Mouse (Mus musculus): ENCODE data around the gene Ilf2. TPM values are rescaled to one million over a fixed set of nuclear protein-coding genes. Genes with fewer than 3 reads are reported as not detected.

The Ilf2 gene
- total RNA-seq (2021) = 65.6 and 65.7 TPM in 2 replicates
- long read RNA-seq, transcript Ilf2-201 (14 exons, 2,027 nt) = major isoform, 32 of 47 reads
- long read RNA-seq, partial matches to known transcripts = 8 of 47 reads
- long read RNA-seq, other reads (novel, unspliced or antisense) = 6 of 47 reads

DNA sequence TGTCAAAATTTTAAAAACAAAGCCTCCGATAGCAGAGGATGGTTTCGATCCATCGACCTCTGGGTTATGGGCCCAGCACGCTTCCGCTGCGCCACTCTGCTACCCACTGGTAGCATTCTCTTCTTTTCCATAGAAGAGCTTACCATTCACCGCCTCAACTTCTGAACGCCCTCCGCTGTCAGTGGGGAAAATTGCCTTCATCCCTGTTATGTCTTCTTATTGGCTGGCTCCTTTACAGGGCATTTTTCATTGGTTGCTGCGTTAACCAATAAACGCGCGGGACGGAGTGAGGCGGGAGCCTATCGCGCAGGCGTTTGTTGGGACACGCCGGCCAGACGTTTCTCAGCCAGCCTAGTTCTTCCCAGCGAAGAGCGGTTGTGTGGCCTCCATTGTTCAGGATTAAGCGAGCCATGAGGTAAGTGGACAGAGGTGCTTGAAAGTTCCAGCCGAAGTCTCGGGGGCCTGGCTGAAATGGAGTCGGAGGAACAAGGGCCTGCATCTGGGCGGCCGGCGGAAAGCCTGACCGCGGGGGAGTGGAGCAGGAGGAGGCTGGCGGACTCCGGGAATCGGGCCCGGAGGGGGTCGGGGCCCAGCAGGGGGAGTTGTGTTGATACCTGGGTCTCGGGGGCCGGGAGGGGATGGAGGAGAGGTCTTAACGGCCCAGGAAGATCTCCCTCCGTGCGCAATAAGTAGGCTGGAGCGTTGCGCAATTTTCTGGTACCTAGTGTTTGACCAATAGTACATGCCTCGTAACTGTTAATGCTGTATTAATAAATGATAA lies at the start of gene Ilf2:
Gene Ilf2, plus strand, starts transcription at position 296 of the 781 bp plus-strand sequence.
- peak; percentile 90 for DNase-seq

DNA sequence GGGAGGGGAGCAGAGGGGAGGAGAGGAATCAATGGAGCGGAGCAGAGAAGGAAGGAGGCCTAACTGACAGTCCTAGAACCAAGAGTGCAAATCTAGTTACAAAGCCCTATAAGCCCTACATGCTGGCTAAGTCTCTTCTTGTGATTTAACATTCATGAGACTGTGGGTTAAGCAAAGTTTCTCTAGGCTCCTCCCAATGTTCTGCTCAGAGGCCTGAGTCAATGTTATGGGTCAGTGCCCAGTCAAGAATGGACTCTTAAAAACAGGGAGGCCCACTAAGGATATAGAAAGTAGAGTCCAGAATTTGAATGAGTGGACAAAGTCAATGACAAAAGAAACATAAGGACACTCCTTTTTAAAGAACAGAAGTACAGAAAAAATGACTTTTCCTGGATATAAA lies 48.4 kb upstream of the Ilf2 start:
- no peak for DNase-seq

DNA sequence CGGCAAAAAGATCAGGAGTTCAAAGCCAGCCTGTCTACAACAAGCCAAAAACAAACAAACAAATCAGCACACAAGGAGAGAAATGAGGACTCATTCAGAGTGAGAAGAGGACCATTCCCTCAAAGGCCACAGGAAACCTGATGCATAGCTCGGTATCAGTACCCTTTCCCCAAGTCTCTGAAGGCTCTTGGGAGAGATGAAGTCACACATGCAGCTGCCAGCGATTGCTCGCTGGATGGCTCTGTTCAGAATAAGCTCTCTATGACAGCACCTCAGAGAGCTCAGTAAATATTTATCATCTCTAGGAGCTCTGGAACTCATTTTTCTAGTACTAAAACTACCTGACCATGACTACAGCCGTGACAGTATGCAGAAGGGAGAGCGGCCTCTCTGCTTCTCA lies 47.7 kb upstream of the Ilf2 start:
- DNase-seq = no peak

DNA sequence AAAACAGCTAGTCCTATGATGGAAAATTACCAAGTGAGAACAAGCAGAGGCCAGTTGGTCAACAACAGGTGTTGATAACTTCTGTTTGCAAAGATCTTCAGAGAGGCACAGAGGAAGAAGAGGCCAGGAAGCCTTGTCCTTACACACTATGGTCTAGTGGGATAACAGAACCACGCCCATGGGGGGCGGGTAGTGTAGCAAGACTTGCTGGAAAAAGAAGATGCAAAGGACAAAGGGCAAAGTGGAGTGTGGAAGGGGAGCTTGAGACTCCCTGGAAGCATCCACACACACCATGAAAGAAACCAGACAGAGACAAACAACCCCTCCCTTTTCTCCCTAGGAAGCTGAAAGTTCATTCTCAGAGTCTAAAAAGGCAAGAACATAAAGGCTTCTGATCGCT lies 46.4 kb upstream of the Ilf2 start:
- no peak for DNase-seq

DNA sequence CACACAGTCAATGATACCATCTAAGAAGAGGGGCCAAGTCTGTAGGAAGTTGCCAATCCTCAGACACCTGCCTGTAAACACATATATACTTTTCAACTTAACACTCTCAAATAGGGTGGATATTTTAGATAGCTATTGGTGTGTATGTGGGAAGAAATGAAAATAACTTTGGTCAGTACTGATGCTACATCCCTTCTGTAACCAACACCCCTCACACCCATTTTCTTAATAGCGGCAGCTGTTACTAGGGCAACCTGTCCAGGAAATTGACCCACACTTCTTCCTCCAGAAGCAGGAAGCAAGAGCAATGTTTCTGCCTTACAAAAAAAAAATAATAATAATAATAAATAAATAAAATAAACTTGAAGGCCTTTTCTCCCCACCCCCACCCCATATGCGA lies 43.6 kb upstream of the Ilf2 start:
- DNase-seq = no peak

DNA sequence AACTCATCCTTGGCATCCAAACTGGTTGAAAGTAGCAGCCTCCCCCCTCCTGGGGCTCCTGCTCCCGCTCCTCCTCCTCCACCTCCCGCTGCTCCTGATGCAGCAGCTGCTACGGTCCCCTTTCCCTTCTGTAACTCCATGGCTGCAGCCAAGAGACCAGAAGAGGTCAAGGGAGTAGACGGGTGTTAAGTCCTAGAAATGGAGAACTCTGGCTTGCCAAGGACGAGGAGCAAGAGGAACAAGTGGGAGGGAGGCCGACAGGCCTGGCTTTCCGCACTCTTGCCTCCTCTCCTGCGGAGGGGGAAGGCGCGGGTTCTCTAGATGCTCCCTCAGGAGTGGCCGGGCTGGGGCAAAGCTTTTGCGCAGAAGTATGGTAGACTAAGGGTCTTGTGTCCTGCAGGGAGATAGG lies 43.1 kb upstream of the Ilf2 start:
- peak; percentile 37 for DNase-seq

DNA sequence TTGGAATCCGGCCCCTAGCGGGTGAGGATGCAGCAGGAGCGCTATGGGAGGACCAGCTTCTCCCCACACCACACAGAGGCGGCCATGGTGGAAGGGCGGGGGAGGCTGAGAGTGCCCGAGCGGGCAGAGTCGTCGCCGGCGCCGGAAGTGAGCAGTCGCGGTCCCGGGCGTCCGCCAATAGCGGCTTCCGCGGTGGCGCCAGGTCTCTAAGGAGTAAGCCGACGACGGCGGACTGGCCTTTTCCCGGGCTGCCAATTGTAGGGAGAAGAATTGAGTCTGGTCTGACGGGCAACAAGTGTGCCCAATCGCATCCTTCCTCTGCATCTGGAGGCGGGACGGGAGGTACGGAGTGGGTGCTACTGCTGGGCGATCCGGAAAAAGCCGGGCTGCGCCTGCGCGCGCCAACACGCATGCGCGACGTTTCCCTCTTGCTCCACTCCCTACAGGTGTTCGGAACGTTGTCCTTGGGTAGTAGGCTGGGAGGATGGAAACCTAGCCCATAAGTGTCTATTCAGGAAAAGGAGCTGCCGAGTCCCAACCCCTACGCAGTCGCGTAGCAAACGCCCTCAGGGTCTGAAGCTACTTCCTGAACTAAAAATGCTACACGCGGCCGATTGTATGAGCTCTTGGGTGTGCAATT lies 42.4 kb upstream of the Ilf2 start, which contains the start of gene Ints3:
Gene Ints3, minus strand, starts transcription at position 242 of the 640 bp plus-strand sequence.
- peak; percentile 99 for DNase-seq

DNA sequence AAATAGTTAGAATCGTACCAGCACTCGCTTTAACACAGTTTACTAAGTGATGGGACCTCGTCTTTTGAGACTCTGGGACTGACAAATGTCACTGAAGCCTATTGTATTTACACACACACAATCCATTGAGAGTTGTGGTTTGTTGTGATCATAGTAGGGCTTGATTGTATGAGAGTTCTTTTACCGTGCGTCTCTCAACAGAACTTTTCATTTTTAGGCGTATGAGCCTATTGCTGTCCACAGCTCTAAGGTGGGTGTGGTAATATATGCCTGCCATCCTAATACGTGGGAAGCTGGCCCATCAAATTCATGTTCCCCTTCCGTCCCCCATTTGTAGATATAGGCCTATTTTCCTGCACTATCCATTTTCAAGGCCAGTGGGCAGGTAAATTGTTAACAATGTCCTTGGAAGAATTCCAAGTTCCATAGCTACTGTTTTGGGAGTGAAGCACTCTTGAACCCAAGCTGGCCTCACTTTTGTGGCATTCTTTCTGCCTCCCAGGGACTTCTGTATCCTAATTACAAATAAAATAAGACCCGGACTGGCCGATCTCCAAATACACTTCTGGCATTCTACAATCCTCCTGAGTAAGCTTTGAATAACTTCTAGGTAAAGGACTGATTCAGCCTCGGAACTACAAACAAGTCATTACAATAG lies 41.7 kb upstream of the Ilf2 start:
- no peak for DNase-seq

DNA sequence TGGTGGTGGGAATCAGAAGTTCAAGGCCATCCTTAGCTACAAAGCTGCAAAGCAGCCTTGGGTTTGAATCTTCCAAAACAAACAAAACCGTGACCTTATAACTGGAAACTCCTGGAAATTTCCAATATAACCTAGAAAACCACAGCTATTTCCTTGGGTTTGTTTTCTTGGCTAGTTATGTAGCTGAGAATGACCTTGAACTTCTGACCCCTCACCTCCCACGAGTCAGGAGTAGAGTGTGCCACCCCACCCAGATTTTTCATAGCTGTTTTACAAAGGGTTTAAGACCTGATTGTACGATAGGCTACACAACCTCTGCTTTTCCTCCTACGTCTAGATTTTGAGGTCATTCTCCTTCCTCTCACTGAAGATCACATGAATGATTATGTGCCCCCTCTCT lies 38.8 kb upstream of the Ilf2 start:
- DNase-seq = no peak

DNA sequence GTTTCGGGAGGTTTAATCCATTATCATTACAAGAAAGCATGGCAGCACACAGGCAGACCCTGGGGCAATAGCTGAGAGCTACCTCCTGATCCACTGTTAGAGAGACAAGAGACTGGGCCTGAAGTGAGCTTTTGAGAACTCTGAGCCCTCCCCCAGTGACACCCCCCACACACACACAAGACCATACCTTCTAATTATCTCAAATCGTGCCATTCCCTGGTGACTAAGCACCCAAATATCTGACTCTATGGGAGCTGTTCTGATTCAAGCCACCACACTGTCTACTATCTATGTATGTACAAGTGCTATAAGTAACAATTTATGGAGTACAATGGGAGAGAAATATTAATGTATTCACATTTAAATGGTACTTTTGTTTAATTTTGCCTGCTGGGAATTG lies 35.2 kb upstream of the Ilf2 start:
- no peak for DNase-seq

DNA sequence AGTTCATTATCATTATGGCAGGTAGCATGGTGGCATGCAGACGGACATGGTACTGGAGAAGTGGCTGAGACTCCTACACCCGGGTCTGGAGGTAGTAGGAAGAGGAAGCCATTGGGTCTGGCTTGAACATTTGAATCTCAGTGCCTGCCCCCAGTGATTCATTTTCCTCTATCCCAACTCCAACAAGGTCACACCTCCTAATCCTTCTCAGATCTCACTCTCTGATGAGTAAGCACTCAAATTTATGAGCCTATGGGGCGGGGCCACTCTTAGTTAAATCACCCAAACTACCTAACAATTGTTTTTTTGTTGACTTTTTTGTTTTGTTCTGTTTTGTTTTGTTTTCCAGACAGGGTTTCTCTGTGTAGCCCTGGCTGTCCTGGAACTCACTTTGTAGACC lies 31.9 kb upstream of the Ilf2 start:
- DNase-seq = no peak

DNA sequence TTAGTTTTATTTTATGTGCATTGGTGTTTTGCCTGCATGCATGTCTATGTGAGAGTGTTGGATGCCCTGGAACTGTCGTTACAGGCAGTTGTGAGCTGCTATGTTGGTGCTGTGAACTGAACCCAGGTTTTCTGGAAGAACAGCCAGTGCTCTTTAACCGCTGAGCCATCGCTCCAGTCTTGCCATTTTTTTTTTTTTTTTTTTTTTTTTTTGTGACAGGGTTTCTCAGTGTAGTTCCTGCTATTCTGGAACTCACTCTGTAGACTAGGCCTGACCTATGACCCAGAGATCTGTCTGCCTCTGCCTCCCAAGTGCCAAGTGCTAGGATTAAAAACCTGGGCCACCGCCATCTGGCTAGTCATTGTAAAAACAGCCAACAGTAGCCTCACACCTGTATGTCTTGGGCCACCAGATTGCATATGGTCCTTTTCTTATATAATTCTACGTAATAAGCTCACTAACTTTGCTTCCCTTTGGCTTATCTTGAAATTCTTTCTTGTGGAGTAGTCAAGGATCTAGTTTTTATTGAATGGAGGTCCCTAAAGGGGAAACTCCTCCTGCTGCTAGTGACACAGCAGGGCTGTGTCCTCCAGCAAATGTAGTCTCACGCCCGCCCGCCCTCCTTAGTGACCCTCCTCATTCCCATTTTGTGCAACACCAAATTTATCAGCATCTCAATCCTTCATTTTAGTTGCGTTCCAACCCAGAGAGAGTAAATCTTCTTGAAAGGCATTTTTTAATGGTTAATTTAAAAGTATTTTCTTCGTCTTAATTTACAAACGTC lies 30.3 kb upstream of the Ilf2 start:
- DNase-seq = no peak

DNA sequence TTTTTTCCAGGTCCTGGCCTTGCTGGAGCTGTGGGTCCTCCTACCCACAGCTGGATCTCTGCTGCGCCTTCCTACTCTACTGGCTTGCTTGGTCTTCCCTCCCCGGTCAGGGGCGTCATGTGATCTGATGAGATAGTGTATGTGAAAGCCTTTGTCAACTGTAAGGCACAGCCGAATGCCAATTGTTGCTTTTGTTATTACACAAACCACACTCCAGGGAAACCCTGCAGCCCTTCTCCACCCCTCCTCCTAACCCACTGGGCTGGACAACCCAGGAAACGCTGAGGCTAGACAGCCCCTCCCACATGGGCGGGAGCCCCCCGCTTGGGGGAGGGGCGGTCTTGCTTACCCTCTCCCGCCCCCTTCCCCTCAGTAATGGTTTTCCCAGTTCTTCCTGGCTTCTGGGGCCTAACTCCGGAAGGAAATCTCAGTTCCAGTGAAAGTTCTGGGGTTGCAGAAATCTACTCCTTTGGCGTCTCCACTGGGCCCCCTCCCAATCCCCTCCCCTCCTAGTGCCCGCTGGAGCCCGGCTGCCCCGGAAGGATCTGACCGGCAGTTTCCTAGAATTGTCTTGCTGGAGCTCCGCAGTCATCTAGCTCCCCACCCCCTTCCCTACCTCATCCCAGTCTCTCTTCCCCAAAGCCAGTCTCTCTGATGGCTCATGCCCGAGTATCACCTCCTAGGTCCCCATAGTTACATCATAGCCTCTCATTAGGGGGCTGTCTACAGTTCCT lies 29.4 kb upstream of the Ilf2 start:
- DNase-seq = peak; percentile 82

DNA sequence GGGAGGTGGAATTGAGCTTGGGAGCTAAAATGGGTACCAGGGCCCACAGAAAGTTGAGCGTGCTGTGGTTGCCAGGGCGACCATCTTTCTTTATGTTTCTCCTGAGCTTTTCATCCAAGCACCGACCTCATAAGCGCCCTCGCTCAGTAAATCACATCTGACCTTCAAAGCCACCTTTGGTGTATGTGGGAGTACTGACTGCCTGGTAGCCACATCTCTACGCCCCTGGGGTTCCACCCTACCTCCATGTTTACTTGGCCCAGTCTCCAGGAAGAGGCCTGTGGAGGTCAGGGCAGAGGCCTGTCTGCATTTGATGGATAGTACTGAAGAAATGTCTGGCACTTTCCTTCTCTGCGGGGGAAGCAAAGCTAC lies 28.8 kb upstream of the Ilf2 start:
- DNase-seq = no peak

DNA sequence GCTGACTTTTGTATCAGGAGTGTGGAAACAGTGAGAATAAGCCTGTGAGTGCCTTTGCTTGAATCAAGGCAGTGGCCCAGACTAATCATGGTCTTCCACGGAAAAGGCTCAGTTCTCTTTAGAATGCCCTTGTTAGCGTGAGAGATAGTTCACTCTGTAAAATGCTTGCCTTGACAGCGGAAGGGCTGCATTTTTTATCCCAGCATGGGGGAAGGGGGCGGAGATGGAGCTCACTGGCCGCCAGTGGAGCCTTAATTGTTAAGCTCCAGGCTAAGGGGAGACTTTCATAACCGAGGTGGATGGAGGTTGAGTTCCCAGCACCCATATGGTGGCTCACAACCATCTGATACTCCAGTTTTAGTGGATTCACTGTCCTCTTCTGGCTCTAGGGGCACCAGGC lies 27.3 kb upstream of the Ilf2 start:
- no peak for DNase-seq

DNA sequence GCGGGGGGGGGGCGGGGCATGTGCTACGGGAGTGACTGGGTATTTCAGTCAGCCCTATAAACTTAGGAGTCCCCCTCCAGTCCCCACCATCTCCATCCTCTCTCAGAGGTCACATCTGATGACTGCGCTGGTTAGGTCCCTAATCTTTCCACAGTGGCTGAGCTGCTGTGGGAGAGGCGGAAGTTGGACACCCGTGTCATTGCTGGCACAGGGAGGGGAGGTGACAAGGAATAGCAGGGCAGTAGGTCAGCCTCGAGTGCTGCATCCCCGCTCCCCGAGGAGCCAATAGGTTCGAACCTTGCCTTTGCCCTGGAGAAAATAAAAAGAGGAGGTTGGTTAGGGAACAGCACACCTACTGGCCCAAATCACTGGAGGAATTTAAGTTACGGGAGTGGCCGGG lies 25.1 kb upstream of the Ilf2 start:
- no peak for DNase-seq

DNA sequence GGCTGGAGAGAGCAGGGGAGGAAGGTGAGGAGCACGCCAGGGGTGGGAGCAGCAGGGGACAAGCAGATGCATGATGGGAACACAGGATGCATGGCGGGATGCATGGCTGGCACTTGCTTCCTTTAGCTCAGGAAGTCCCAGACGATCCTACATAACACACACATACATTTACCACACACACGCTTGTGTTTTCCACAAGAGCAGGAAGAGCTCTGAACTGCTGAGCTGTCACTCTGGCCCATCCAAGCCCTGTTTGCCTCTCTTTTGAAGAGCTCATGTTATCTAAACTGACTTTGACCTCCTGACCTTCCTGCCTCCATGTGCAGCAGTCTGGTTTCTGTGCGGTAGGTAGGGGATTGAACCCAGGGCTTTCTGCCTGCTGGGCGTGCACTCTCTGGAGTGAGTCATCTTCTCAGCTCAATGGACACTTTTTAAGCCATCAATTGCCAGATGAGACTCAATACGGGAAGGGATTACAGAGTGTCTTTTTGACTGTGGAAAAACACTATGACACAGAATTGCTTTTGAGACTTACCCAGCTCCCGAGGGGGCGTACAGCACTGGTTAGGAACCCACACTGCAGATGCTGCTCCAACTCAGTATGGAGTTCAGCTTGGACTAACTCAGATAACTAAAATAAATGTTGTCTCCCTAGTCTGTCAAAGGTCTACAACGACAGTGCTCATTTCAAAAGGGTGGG lies 24.4 kb upstream of the Ilf2 start:
- DNase-seq = no peak

DNA sequence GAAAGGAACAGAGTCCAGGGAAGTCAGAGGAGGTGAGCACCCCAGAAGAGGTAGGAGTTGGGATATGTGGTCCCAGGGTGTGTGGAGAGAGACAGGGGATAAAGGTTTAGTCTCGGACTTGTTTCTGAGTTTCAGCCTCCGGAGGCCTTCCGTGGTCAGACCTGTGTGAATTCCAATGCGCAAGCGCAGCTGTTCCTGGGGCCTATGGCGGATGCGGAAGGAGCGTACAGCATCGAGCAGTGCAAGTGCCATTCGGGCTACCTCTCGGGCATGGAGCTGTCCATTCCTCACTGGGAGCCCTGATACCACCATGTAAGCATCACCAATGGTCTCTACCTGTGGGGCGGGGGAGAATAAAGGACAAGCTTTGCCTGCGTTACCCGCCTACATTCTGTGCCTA lies 21.0 kb upstream of the Ilf2 start:
- no peak for DNase-seq

DNA sequence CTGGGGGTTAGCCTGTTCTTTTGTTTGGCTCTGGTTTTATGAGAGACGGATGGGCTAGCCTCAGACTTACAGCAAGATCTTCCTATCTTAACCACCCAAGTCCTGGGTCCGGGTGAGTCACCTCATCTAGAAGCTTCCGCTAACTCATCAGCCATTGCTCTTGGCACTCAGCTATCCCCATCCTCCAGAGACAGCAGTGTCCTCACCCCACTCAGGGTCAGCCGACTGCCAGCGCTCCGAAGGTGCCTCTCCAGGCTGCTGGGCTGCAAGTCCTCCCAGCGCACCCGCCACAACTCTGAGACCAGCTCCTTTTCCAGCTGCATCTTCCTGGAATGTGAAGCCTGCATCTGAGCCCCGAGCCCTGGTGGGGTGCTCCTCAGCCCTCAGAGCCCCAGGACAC lies 16.2 kb upstream of the Ilf2 start:
- DNase-seq = no peak

DNA sequence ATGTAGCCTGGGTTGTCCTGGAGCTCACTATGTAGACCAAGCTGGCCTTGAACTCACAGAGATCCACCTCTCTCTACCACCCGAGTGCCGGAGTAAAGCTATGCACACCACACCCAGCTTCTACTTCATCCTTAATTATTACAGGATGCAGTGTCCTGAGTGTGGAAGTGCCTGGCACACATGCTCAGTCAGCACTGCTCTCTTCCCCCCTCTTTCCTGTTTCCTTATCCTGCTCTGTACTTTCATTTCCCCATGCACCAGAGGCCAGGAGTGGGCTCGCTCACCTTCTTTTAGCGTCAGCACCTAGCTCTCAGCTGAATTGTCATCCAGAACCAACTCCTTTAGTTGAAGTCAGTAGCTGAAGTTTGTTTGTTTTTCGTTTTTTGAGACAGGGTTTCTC lies 15.6 kb upstream of the Ilf2 start:
- no peak for DNase-seq

DNA sequence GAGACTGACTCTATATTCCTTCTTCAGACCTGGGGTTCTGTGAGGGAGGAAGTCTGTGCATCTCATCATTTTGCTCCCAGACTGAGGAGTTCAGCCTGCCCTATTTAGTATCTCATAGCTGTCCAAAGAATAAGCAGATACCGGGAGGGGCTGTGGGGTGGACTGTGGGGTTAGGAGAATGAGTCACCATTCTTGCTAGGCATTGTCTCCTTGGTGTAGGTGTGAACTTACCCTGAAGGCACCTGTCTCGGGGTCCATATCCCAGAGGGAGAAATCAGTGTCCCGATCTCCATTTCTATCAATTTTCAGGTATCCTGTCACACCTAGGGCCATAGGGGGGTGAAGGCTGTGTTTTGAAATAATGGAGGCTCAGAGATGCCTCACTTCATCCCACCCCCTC lies 14.0 kb upstream of the Ilf2 start:
- DNase-seq = no peak
